Mouse (Mus musculus) Muller cell, postnatal 12 days (primary cell): ENCODE measurements around the gene Pgls.

Experiments used
- DNase-seq: peaks from one replicate; pipeline ENCODE4 v3.0.0-alpha.2; 2015; ENCODE audit errors: inconsistent ontology term

Pgls gene

DNA sequence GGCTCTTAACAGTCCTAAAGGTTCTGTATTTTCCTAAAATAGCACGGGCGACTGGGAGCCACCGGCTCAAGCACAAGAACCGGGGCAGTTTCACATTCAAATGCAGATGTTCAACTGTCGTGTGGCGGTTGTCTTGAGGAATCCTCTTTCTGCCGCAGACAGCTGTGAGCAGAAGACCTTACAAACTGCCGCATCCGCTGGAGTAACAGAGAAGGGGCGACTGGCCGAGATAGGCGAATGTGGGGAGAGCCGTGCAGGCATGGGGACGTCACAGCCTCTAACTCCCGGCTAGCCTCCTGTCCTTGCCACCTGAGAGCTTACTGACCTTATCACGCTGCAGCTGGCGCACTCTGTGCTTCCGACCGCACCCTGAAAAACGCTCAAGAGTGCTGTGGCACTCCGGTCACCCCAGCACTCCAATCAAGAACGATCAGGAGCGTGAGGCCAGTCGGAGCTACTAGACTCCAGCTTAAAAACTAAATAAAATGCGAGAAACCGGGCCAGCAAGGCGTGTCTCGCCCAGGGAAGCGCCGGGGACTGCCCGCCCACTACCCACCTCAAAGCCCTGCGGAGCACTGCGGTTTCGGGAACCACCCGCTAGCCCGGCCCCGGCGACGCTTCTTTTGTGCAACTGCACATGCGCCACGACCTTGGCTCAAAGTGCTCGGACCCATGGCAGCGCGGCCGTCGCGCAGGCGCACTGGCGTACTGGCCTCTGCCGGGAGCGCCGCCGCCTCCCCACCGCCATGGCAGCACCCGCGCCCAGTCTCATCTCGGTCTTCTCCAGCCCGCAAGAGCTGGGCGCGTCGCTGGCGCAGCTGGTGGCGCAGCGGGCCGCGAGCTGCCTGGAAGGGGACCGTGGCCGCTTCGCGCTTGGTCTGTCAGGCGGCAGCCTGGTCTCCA lies at the start of gene Pgls:
Gene Pgls, plus strand, starts transcription at position 706 of the 903 bp plus-strand sequence.
- peak; percentile 97 for DNase-seq

DNA sequence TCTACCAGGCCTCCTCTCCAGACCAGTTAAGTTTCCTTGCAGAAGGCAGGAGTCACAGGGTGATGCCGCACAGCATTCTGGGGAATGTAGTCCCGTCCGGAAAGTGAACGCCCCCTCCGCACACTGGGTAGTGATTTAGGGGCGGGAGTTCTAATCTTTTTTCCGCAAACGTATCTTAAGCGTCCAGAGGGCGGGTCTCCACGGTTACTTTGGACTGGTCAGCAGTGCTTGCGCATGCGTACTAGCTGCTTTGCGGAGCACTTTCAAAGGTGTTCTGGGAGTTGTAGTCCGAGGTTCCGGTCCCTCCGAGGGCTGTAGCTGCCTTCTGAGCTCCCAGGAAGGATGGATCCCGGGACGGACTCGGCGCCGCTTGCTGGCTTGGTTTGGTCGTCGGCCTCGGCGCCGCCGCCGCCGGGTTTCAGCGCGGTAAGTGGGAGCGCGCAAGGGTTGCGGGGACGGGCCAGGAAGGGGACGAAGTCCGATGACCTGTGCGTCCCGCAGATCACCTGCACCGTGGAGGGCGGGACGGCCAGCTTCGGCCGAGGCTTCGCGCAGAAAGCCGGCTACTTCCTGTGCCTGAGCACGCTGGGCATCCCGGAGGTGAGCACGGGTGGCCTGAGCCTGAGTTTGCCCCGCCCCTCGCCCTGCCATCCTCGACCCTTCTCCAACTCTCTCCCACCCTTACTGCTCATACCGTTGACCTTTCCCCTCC lies 49.2 kb upstream of the Pgls start, which contains the start of gene Mvb12a:
Gene Mvb12a, plus strand, starts transcription at position 291 of the 712 bp plus-strand sequence.
- DNase-seq, result peak; percentile 97

DNA sequence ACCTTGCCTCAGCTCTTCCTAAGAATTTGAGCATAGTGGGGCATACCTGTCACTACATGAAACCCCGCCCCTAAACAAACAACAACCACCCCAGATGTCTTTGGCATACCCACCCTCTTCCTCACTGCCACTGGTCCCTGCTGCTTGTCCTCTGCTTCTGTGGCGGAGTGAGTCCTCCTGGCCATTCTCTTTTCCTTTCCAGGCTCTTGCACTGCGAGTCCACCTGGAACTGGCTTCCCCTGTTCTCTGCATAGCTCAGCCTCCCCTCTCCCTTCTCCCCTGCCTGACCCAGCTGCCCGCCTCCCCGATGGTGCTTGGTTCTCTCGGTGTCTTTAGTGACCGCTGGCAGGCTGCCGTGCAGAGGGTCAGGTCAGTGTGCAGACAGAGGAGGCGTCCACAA lies 48.2 kb upstream of the Pgls start:
- no peak for DNase-seq

DNA sequence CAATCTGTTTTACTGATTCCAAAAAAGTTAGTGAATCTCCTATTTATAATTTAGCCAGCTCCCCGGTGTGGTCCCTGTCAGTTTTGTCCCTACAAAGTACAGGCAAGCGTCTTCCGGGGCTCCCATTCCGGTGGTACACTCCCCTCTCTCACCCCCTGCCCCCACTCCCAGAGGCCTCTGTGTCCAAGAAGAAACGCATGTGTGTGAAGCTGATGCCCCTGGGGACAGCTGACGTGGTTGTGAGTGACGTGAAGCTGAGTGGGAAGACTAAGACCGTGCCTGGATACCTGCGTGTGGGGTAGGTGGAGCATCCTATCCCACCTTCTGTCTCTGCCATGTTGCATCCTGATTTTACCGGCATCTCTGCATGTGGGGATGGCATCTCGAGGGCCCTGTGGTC lies 46.9 kb upstream of the Pgls start:
- no peak for DNase-seq

DNA sequence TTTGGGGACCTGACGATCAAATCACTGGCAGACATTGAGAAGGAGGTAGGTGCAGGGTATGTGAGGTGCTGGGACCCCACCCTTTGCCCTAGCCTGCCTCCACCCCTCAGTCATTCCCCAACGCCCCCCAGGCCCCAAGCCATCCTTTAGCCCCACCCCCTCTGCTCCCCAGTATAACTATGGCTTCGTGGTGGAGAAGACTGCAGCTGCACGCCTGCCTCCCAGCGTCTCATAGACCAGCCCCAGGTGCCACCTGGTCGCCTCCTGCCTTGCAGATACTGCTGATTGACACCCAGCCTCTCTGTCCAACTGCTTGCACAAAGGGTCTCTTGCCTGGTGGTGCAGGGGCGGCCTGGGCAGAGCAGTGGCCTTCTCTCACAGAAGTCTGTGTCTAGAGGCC lies 44.4 kb upstream of the Pgls start:
- no peak for DNase-seq

DNA sequence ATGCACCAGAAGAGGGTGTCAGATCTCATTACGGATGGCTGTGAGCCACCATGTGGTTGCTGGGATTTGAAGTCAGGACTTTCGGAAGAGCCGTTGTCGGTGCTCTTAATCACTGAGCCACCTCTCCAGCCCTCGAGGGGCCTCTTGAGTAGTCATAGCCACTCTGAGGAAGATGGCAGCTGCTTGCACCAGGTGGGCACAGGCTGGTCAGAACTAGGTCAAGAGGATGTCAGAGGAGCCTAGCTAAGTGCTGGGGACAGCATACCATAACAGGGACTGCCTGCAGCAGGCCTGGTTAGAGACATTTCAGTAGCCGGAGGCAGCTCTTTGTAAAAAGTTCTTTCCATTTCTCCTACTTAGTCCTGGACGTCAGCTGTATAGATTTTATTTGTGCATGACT lies 41.2 kb upstream of the Pgls start:
- no peak for DNase-seq

DNA sequence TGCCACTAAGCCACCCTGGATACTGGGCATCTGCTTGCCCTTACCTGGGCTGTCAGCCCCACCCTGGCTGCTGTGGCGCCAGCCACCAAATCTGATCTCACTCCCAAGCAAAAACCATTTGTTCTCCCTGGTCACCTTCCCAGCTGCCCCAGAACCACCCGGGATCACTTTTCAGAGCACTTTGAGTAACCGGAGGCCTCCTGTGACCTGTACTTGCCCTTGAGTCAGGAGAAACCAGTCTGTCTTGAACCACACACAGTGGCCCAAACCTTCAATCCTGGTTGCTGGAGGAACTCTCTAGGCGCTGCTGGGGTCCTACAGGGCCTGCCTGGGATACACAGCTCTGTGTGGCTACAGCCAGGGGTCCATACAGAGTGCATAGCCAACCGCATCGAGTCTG lies 39.2 kb upstream of the Pgls start:
- no peak for DNase-seq

DNA sequence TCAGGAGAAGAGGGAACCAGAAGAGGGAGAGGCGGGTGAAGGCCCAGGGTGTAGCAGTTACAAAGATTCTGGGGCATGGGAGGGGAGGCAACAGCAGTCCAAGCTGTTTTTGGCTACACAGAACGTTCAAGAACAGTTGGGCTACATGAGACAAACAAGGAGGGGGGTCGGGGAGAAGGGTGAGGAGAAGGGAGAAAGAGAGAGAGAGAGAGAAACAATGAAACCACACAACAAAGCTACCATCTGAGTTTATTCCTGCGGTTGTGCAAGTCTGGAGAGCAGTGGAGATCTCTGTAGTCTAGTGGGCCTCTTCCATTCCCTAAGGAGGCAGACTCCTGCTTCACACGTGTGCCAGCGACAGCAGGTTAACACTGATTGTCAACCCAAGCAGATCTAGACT lies 38.0 kb upstream of the Pgls start:
- DNase-seq, result no peak

DNA sequence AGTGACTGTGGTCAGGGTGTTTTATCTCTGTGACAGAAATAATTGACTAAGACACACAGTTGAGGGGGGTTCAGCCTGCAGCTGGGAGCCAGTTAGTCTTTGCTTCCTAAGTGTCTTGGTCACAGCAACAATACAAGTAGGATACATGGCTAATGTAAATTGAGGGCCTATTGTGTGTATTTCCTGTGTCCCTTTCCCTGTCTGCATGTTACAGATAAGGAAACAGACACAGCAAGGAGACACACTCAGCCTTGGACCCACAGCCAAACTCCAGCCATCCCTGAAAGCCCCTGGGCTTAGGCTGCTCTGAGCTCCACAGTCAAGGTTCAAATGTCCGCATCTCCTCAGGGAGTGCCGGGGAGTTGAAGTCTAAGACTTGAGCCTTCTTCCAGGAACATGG lies 37.3 kb upstream of the Pgls start:
- no peak for DNase-seq

DNA sequence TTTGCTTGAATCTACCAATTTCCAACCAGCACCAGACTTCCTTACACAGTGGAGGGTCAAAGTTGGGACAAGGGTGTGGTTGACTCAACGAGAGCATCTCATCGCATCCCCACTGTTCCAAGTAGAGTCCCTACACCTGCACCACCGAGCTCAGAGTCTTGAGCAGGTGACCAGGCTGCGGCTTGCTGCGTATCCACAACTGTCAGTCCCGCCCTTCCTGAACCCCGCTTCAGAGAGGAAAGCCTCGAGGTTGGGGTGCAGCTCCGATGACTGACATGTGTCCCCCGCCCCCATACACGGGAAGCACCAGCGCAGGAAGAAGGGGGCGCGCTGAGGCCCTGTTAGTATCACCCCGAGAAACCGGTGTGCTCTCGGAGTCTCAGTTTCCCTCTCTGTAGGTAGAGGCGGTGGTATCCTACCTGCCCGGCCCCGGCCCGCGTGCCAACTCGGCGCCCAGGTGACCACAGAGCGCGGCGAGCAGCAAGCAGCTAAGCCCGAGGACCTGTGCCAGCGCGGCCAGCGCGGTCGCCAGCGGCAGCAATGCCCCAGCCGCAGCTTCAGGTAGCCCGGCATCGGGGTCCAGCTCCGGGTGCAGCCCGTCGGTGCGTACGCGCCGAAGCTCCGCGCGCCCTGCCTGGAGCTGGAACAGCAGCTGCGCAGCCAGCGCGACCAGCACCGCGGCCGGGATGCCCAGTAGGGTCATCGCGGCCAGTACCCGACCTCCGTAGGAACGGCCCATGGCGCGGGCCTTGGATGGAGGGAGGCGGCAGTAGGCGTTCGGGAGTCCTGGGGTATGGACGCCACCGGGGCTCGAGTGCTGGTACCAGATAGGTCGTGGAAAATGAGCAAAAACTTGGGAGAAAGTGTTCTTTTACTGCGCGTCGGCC lies 33.7 kb upstream of the Pgls start, which contains the start of gene Tmem221:
Gene Tmem221, minus strand, starts transcription at position 801 of the 887 bp plus-strand sequence.
- DNase-seq, result no peak

DNA sequence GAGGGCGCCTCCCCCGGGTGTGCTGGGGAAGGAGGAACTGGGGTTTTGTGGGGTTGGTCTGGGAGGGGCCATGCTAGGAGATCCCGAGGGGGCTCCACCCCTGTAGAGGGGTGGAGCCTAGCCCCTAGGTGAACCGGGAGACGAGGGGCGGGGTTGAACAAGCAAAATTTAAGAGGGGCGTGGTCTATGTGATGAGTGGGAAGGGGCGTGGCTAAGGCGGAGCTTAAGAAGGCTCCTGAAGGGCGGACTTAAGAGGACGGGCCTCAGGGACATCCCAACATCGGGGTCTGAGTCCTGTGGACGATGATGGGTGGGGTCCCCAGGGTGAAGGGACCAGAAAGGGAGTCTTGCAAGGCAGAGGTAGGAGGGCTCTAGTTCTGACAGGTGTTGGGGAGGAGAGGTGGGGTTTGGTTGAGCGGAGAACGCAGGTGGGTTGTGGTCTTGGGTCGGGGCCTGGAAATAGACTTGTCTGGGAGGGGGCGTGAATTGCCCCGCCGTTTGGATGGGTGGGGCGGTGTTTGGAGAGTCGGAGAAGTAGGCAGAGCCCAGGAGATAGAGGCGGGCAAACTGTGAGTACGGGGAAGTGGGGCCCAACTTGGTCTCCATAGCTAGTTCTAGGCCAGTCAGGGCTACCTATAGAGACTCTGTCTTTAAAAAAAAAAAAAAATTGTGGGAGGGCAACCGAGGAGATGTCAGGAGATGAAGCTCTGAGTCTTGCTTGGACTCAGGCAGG lies 32.9 kb upstream of the Pgls start:
- DNase-seq, result peak; percentile 86

DNA sequence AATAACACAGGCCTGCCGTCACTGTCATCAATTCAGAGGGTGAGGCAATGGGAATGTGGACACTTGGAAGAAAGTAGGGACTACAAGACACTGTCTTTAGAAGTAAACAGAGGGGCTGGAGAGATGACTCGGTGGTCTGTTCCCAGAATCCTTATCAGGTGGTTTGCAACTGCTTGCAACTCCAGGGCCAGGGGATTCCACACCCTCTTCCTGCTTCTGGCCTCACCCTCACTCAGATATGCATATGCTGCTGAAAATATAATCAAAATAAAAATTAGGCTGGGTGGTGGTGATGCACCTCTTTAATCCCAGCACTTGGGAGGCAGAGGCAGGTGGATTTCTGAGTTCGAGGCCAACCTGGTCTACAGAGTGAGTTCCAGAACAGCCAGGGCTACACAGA lies 31.9 kb upstream of the Pgls start:
- no peak for DNase-seq

DNA sequence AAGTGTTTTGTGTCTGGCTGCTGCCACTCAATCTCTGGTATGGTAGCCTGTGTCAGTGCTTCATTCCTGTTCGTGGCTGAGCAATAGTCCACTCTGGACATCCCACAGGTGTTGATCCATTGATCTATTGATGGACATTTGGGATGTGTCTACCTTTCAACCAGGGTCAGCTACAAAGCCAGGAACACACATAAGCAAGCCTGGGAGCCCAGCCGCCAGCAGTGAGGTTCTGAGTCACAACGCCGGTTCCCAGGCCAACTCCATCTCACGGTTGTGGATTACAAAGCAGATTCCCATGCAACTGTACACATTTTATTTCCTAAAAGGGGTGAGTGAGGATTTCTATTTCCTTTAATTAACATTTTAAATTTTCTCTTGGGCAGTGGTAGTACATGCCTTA lies 31.2 kb upstream of the Pgls start:
- DNase-seq, result no peak

DNA sequence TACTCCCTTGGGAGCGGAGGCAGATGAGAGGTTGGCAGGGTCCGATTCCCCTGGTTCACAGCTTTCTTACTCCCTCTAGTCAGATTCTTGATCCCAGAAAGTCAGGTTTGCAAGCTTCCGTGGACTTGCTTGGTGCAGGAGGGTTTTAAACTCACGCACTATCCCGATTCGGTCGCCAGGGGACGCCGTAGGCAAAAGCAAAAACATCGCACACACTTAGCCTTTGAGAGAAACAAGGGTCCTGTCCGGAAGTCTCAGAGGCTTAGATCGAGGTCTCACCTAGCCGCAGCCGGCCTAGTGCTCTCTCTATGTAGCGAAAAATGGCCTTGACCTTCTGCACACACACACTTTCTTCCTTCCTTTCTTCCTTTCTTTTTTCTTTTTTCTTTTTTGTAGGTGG lies 30.6 kb upstream of the Pgls start:
- DNase-seq, result peak; percentile 71

DNA sequence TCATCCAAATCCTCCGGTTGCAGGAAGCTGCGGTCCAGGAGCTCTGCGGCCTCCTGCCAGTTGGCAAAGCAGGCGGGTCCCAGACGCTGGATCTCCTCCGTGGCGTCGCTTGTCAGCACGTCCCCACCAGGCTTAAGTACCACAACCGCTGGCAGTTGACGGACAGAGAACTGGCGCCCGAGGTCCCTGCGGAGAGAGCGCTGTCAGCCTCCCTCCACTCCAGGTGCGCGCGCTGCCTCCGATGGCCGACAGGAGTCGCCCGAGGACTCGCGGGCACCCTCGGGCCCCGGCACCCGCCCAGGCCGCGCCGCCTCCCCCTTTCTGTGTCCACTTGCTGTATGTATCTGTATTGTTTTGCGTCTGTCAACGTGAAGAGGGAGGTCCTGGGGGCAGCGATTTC lies 29.2 kb upstream of the Pgls start:
- peak; percentile 75 for DNase-seq

DNA sequence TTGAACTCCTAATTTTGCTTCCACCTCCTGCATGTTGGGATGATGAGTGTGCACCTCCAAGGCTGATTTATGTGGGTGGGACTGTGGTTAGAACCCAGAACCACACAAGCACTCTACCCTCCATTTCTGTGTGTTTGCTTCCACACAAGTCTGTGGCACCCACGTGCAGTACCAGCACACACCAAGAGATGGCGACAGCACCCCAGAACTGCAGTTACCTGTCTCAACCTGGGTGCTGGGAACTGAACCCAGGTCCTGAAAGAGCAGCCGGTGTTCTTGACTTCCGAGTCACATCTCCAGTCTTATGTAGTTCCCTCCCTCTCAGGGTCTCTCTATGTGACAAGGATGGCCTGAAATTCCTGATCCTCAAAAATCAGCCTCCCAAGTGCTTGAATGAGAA lies 28.0 kb upstream of the Pgls start:
- no peak for DNase-seq

DNA sequence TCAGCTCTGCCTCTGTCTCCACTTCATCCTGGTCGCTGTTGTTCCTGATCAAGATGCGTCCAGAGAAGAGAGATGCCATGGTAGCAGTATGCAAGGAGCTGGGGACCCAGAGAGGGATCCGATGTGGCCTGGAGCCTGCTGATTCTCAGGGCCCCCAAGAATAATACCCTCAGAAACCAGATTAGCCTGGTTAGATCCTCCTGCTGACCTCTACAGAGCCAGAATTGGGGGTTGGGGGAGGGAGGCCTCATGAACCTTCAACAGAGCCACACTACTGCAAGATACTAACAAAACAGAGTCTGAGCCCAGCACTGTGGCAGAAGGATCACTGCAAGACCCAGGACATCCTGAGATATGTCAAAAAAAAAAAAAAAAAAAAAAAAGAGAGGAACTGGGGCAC lies 25.5 kb upstream of the Pgls start, which contains the start of gene Nxnl1:
Gene Nxnl1, minus strand, starts transcription at position 101 of the 400 bp plus-strand sequence.
- no peak for DNase-seq

DNA sequence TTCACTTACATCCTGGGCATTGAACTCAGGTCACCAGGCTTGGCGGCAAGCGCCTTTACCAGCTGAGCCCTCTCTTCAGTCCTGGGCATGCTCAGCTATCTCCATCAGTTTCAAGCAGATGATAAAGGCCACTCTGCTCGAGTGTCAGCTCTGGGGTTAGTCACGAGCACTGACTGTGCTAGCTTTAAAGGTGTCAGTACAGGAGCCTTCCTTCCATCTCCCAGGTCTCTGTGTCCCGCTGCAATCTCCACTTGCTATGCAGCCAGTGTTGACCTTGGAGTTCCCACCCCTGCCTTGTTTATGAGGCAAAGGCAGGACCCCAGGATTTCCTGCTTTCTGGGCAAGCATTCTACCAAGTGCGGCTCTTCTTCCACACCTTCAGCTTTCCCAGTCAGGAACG lies 24.4 kb upstream of the Pgls start:
- no peak for DNase-seq

DNA sequence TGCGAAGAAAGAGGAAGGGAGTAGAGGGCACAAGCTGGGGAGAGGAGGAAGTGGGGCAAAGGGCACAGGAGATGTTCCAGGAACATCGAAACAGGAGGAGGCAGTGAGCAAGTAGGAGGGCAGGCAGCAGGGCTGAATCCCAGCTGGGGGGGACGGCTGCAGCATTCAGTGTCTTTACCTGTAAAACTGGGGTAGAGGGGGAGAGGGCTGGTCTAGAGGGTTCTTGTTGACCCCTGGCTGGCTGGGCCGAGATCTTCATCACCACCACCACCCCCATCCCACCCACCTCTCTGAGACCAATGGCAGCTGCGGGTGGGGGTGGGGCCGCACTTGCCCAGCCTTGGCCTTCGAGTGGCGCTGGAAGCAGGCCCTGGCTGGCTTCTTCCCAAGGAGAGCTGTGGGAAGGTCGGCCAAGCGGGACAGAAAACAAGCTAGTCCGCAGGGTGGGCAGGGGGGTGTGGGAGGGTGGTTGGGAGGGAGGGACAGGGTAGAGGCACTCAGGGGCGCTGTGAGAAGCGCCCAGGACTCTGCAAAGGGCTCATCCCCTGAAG lies 23.5 kb upstream of the Pgls start, which contains the start of gene Slc27a1:
Gene Slc27a1, plus strand, starts transcription at position 496 of the 551 bp plus-strand sequence.
- DNase-seq, result peak; percentile 64

DNA sequence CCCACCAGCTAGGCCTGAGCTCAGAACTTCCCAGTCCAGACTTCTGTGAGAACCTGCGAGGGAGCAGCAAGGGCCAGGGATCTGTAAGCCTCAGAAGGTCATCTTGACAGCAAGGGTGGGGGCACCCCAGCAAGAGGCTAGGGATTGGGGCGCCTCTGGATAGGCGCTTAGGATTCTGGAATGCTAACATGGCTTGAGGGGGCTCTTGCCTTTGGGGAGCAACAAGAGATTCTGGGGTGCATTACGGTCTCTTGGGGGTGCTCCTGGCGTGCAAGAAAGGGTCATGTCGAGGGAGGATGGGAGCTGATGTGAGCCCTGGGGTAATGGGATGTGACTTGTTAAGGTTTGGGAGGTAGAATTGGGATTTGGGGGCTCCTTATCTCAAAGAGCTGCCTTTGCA lies 23.0 kb upstream of the Pgls start:
- DNase-seq, result no peak
